Mouse (Mus musculus) liver, embryonic 14.5 days (tissue): ENCODE data around the gene Bloc1s5. TPM values are rescaled to one million over a fixed set of nuclear protein-coding genes. Genes with fewer than 3 reads are reported as not detected.

ENCODE experiments used
- ATAC-seq: fragments of 200-750 bp; cut with Nextera tagmentation; 2 replicates; pipeline ENCODE4 v1.8.0; 2017; ENCODE audit warnings: moderate number of reproducible peaks, mild to moderate bottlenecking, moderate library complexity; ENCODE audit not compliant: insufficient read depth
- DNase-seq, 3 experiments: peaks; one replicate each; pipeline ENCODE4 v3.0.0-alpha.2; 2012 to 2013; ENCODE audit warnings: low read depth in 3 of 3, low spot score in 3 of 3
- H3K27ac ChIP-seq: fragments of 300-500 bp; sonication (generic); 2 replicates; pipeline ENCODE4 v1.5.1; 2014; ENCODE audit warnings: moderate library complexity, mild to moderate bottlenecking, control low read depth, inconsistent platforms
- H3K27me3 ChIP-seq: fragments of 300-500 bp; sonication (generic); 2 replicates; pipeline ENCODE4 v1.6.1; 2014; ENCODE audit warnings: mild to moderate bottlenecking, low read length, moderate library complexity; ENCODE audit not compliant: control insufficient read depth, insufficient read depth
- H3K36me3 ChIP-seq: fragments of 300-500 bp; sonication (generic); replicated peaks from 2 replicates; pipeline ENCODE4 v1.6.1; 2014; ENCODE audit warnings: low read depth; ENCODE audit not compliant: control insufficient read depth, insufficient read depth
- H3K4me1 ChIP-seq, 2 experiments: fragments of 200-500 bp in 1 of 2; fragments of 300-500 bp in 1 of 2; sonication (generic) in 1 of 2; replicated peaks; 2 replicates each; pipeline ENCODE4 v1.6.1; 2012 to 2014; ENCODE audit warnings: antibody characterized with exemption in 1 of 2, inconsistent platforms in 1 of 2, low read length in 1 of 2; ENCODE audit not compliant: control insufficient read depth in 2 of 2, insufficient read depth in 2 of 2
- H3K4me2 ChIP-seq: fragments of 300-500 bp; sonication (generic); 2 replicates; pipeline ENCODE4 v1.6.1; 2014; ENCODE audit warnings: low read depth, mild to moderate bottlenecking, control low read depth, moderate library complexity
- H3K4me3 ChIP-seq, 2 experiments: fragments of 200-500 bp in 1 of 2; fragments of 300-500 bp in 1 of 2; sonication (generic) in 1 of 2; 2 replicates each; pipeline ENCODE4 v1.5.1; 2012 to 2014; ENCODE audit warnings: low read depth in 2 of 2, low read length in 2 of 2, mild to moderate bottlenecking in 2 of 2, control low read depth in 1 of 2, inconsistent platforms in 1 of 2, moderate library complexity in 1 of 2; ENCODE audit not compliant: insufficient read depth in 1 of 2
- H3K9ac ChIP-seq: fragments of 300-500 bp; sonication (generic); replicated peaks from 2 replicates; pipeline ENCODE4 v1.6.1; 2014; ENCODE audit warnings: mild to moderate bottlenecking, control low read depth, moderate library complexity
- H3K9me3 ChIP-seq: fragments of 300-500 bp; sonication (generic); 2 replicates; pipeline ENCODE4 v1.6.1; 2016; ENCODE audit warnings: low read length, mixed read lengths; ENCODE audit not compliant: control insufficient read depth
- CTCF ChIP-seq: IDR thresholded peaks from 2 replicates; pipeline ENCODE4 v1.5.1; 2016; ENCODE audit warnings: antibody characterized with exemption, low read depth, control low read depth
- EP300 ChIP-seq: IDR thresholded peaks from 2 replicates; pipeline ENCODE4 v1.6.1; 2016; ENCODE audit warnings: antibody characterized with exemption, low read depth
- WGBS: fragments of 180-500 bp; shearing (Covaris S2); extraction: QIAGEN DNeasy Blood & Tissue Kit; methylation state at CpG from one replicate; pipeline ENCODE4 v1.1.7; 2014; ENCODE audit not compliant: insufficient replicate concordance; 5-methylcytosine and 5-hydroxymethylcytosine counted together
- polyA plus RNA-seq, 2 experiments: library from polyadenylated mRNA; depleted of rRNA in 1 of 2; stranded (reverse) in 1 of 2; unstranded in 1 of 2; fragments of >200 nt; fragmentation: Nextera tagmentation in 1 of 2; extraction: Ambion mirVana in 1 of 2; gene quantifications; 2 replicates each; pipeline versions ENCODE4 v1.2.1 to v1.2.3; 2012 to 2014

Gene Bloc1s5
- polyA plus RNA-seq, 2 experiments: 3.6 to 10.4 TPM

GRCm38 (mm10) chr13:38596461-38596860 lies 38.4 kb downstream of the Bloc1s5 start:
- H3K27me3 ChIP-seq: no peaks in the 10 kb centered on the region
- TF ChIP-seq CTCF (no peak), EP300 (no peak)
- H3K9me3 ChIP-seq: no peaks in the 10 kb centered on the region
- no peak overlapping the region for H3K9ac ChIP-seq
- H3K4me3 ChIP-seq: no peak overlapping the region
- no peak for ATAC-seq
- WGBS: 76% methylated on average over 4 of the region's 4 CpGs
- H3K27ac ChIP-seq: no peak overlapping the region
- peaks cover 0 to 2% of the 10 kb centered on the region in 2 experiments; a peak in 2 of 4 replicates for H3K4me1 ChIP-seq
- H3K36me3 ChIP-seq: no peaks in the 10 kb centered on the region
- no peak overlapping the region for H3K4me2 ChIP-seq
- DNase-seq: no peak

GRCm38 (mm10) chr13:38593114-38593513 lies 41.8 kb downstream of the Bloc1s5 start:
- no peak overlapping the region for H3K9ac ChIP-seq
- ATAC-seq (no peak), DNase-seq (no peak)
- no peak overlapping the region for H3K4me3 ChIP-seq
- H3K4me1 ChIP-seq: no peaks in the 10 kb centered on the region; a peak in 1 of 4 replicates
- no peak for TF ChIP-seq CTCF
- TF ChIP-seq EP300: no peak
- H3K36me3 ChIP-seq: no peaks in the 10 kb centered on the region
- H3K27me3 ChIP-seq: no peaks in the 10 kb centered on the region
- no peaks in the 10 kb centered on the region for H3K9me3 ChIP-seq
- no peak overlapping the region for H3K4me2 ChIP-seq
- 12% methylated on average over 6 of the region's 6 CpGs for WGBS
- H3K27ac ChIP-seq: no peak overlapping the region

- Histone ChIP-seq H3K9me3 (no peaks in the 10 kb centered on the region), H3K9ac (no peak overlapping the region), H3K4me1 (no peaks in the 10 kb centered on the region), H3K4me3 (no peak overlapping the region), H3K27ac (no peak overlapping the region), H3K36me3 (no peaks in the 10 kb centered on the region), H3K4me2 (no peak overlapping the region), H3K27me3 (no peaks in the 10 kb centered on the region)
- no peak for TF ChIP-seq CTCF
- TF ChIP-seq EP300: no peak
- DNase-seq (no peak), ATAC-seq (no peak)
- WGBS: 62% methylated on average over 5 of the region's 5 CpGs
Measured at GRCm38 (mm10) chr13:38587350-38587749, 47.6 kb downstream of the Bloc1s5 start.

DNA sequence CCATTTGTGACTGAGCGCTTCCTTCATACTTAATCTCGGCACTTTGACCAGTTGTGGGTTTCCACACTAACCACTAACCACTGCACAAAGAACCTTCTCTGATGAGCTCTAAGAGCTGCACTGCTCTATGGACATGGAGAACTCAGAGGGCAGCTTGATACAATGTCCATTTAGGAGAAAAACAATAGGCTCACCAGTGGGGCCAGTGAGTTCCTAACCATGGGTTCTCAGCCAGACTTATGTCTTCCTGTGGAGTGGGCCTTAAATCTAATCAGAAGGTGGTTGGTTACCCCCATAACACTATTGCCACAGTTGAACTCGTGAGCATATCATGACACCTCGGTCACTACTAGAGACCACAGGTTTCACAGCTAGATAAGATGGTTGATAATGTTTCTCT lies 48.5 kb downstream of the Bloc1s5 start:
- DNase-seq (no peak), ATAC-seq (no peak)
- H3K4me1 ChIP-seq: no peaks in the 10 kb centered on the region
- TF ChIP-seq EP300 (no peak), CTCF (no peak)
- no peak overlapping the region for H3K4me2 ChIP-seq
- no peak overlapping the region for H3K9ac ChIP-seq
- H3K27me3 ChIP-seq: no peaks in the 10 kb centered on the region
- no peaks in the 10 kb centered on the region for H3K36me3 ChIP-seq
- H3K4me3 ChIP-seq: no peak overlapping the region
- 42% methylated on average over 4 of the region's 4 CpGs for WGBS
- H3K9me3 ChIP-seq: no peaks in the 10 kb centered on the region
- no peak overlapping the region for H3K27ac ChIP-seq

DNA sequence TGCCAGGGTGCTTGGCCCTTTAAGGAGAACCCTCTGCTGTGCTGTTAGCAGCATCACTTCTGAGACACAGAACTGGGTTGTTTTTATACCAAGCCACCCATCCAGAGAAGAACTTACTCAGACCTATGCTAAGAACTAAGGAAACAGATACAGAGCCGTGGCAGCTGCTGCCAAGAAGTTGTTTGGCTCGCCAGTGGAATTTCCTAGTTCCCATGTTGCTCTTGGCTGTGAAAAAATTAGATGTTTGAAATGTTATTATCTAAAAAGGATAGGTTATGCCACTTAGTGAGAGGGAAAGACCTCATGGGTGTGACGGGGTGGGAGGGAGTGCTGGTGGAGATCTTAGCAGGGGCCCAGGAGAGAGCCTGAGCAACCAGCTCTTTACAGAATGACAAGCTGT lies 52.1 kb downstream of the Bloc1s5 start:
- no peak overlapping the region for H3K9ac ChIP-seq
- DNase-seq (no peak), ATAC-seq (no peak)
- no peaks in the 10 kb centered on the region for H3K36me3 ChIP-seq
- WGBS: 55% methylated on average over 3 of the region's 3 CpGs
- no peaks in the 10 kb centered on the region for H3K9me3 ChIP-seq
- TF ChIP-seq CTCF: no peak
- TF ChIP-seq EP300: no peak
- no peak overlapping the region for H3K4me2 ChIP-seq
- no peak overlapping the region for H3K4me3 ChIP-seq
- H3K27me3 ChIP-seq: peaks cover 2% of the 10 kb centered on the region; the same call in 1 of the 2 replicates
- H3K27ac ChIP-seq: no peak overlapping the region
- H3K4me1 ChIP-seq: peaks cover 0 to 4% of the 10 kb centered on the region in 2 experiments; a peak in 2 of 4 replicates
